Comparison of ENCODE assay signal across 9 mouse cellular contexts in the genomic region with DNA sequence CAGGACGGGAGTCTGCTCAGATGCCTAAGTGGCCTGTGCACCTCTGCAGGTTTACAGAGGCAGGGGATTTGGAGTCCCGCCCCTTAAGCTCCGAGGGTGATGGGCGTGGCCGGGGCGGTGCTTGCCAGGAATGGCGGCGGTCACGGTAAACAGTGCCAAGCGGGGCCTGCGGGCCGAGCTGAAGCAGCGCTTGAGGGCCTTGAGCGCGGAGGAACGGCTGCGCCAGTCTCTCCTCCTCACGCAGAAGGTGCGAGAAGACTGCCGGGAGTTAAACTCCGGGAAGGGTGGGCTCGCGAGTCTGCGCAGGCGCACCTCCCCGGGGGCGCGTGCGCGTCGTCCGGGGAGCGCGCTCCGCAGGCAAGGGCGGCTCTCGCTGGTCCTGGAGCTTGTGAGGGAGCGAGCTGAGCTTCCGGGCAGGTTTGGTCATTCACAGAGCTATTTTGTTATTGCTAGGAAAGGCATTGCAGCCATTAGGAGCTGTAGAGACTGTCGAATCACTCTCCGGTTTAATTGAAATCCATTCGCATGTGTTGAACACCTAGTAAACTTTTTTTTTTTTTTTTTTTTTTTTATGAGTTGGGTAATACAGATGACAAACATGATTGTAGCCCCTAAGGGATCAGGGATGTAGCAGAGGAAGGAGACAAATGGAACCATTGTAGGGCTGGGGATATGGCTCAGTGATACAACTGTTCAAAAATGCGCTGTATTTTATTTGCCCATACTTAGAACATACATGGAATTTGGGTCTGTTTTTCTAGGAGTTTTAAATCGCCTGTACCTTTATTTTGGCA. TPM values are rescaled to one million over a fixed set of nuclear protein-coding genes. Genes with fewer than 3 reads are reported as not detected.
DNase-seq lines count a peak whose midpoint lies in the region; ATAC-seq and TF ChIP-seq lines count a peak whose summit lies in the region.
"Not testable (repeated sequence)": the region's sequence is repeated elsewhere in the genome, so short reads cannot be mapped to it uniquely, and the experiment has no call there.
"Had no signal": no experiment of that assay in that cellular context is flagged by ENCODE, and none has a peak within 500 bp of the region (broad histone marks: within the 10 kb centered on the region; RNA-seq: fewer than 3 reads in every experiment).

No protein-coding gene starts in this region.

- peak overlapping the region; percentile 51 for H3K4me2 ChIP-seq in hindbrain, embryonic 13.5 days
- H3K4me2 ChIP-seq in lung, embryonic 15.5 days, result peak overlapping the region; percentile 45

- WGBS in hindbrain, embryonic 13.5 days, result 5% methylated on average over 12 of the region's 44 CpGs
- 8% methylated on average over 5 of the region's 44 CpGs for WGBS in lung, embryonic 15.5 days
- WGBS in olfactory bulb, adult 2 months, result 1% methylated on average over 24 of the region's 44 CpGs

- H3K27ac ChIP-seq in hindbrain, embryonic 13.5 days, result peak overlapping the region; percentile 77
- peak overlapping the region; percentile 77 for H3K27ac ChIP-seq in lung, embryonic 15.5 days
- H3K27ac ChIP-seq in olfactory bulb, adult 2 months (ENCODE audit: insufficient read depth, low read depth, low read length), result not testable (repeated sequence)

- DNase-seq in MN1 (ENCODE audit: low spot score), result peak; percentile 11
- DNase-seq in cerebellum, postnatal 25 days, result peak; percentile 92 to 95
- peak; percentile 85 for DNase-seq in gastrocnemius, adult 18-20 months (ENCODE audit: low spot score)
- peak; percentile 91 to 93 for DNase-seq in layer of hippocampus, postnatal 10 days (ENCODE audit: low spot score in 2 of 2)
- DNase-seq in thymus, postnatal 10 days (ENCODE audit: low spot score in 2 of 2), result peak; percentile 63 to 75

- peak; percentile 97 for ATAC-seq in hindbrain, embryonic 13.5 days (ENCODE audit: low FRiP score)
- peak; percentile 96 for ATAC-seq in lung, embryonic 15.5 days (ENCODE audit: borderline replicate concordance, extremely low read depth, low FRiP score, low TSS enrichment)

- H3K9ac ChIP-seq in hindbrain, embryonic 13.5 days, result peak overlapping the region; percentile 35; the same call in 1 of the 2 replicates
- 0 out of 2 replicates have a peak overlapping the region, but pooled peaks have one; percentile 22 for H3K9ac ChIP-seq in lung, embryonic 15.5 days

- not testable (repeated sequence) for TF ChIP-seq CTCF in olfactory bulb, adult 2 months (IDR thresholded peaks at IDR 0.05; ENCODE audit: insufficient read depth, low read depth, low read length)

- not testable (repeated sequence) for TF ChIP-seq POLR2A in olfactory bulb, adult 2 months (IDR thresholded peaks at IDR 0.05; ENCODE audit: insufficient read depth, low read depth, low read length)

- H3K9me3 ChIP-seq in hindbrain, embryonic 13.5 days; lung, embryonic 15.5 days: not testable (repeated sequence)

- H3K27me3 ChIP-seq in hindbrain, embryonic 13.5 days; lung, embryonic 15.5 days: not testable (repeated sequence)

- peak overlapping the region; percentile 34 for H3K4me3 ChIP-seq in hindbrain, embryonic 13.5 days
- H3K4me3 ChIP-seq in lung, embryonic 15.5 days, result peak overlapping the region; percentile 33
- peak overlapping the region; percentile 41 for H3K4me3 ChIP-seq in olfactory bulb, adult 2 months (ENCODE audit: insufficient read depth, low read depth, low read length)

- H3K36me3 ChIP-seq in hindbrain, embryonic 13.5 days; lung, embryonic 15.5 days: not testable (repeated sequence)

- not testable (repeated sequence) for H3K4me1 ChIP-seq in hindbrain, embryonic 13.5 days (replicated peaks); lung, embryonic 15.5 days; olfactory bulb, adult 2 months (ENCODE audit: control insufficient read depth, insufficient read depth, low read length)

RNA-seq across cellular contexts. Expression of gene Mthfs, which starts 0.8 kb away (rescaled TPM):
- total RNA-seq in gastrocnemius, adult 18-20 months (2021), result 10 to 100 TPM; 13.1 to 14.9 TPM
- 14.9 and 15.2 TPM in 2 replicates for polyA plus RNA-seq in hindbrain, embryonic 13.5 days (2015; fragmentation: Nextera tagmentation; extraction: Ambion mirVana)
- total RNA-seq in layer of hippocampus, postnatal 10 days (2021), result 10 to 100 TPM; 28.2 to 51.8 TPM
- 30.3 and 33.1 TPM in 2 replicates for polyA plus RNA-seq in lung, embryonic 15.5 days (2015; fragmentation: Nextera tagmentation; extraction: Ambion mirVana)
- not detected in 2 replicates for polyA plus RNA-seq in olfactory bulb, adult 2 months (2012; ENCODE audit: insufficient read depth, insufficient read length, low replicate concordance, missing spikeins)

RNA-seq across cellular contexts. Expression of gene Gm29094, which starts 12.1 kb away (rescaled TPM):
- total RNA-seq in gastrocnemius, adult 18-20 months (2021), result not detected
- polyA plus RNA-seq in hindbrain, embryonic 13.5 days (2015; fragmentation: Nextera tagmentation; extraction: Ambion mirVana), result not detected in 2 replicates
- not detected for total RNA-seq in layer of hippocampus, postnatal 10 days (2021)
- polyA plus RNA-seq in lung, embryonic 15.5 days (2015; fragmentation: Nextera tagmentation; extraction: Ambion mirVana), result 0.87 TPM in 1 of 2 replicates, not detected in the other
- polyA plus RNA-seq in olfactory bulb, adult 2 months (2012; ENCODE audit: insufficient read depth, insufficient read length, low replicate concordance, missing spikeins), result not detected in 2 replicates
- polyA plus RNA-seq: erythroblast, embryonic 14.5 days had no signal

RNA-seq across cellular contexts. Expression of gene Bcl2a1b, which starts 12.3 kb away (rescaled TPM):
- total RNA-seq in gastrocnemius, adult 18-20 months (2021), result not detected
- polyA plus RNA-seq in hindbrain, embryonic 13.5 days (2015; fragmentation: Nextera tagmentation; extraction: Ambion mirVana), result 1.2 and 1.8 TPM in 2 replicates
- total RNA-seq in layer of hippocampus, postnatal 10 days (2021), result under 1 TPM in 1 of 2 experiments, not detected in 1; 0.87 TPM
- polyA plus RNA-seq in lung, embryonic 15.5 days (2015; fragmentation: Nextera tagmentation; extraction: Ambion mirVana), result 5.3 and 7.0 TPM in 2 replicates
- polyA plus RNA-seq in olfactory bulb, adult 2 months (2012; ENCODE audit: insufficient read depth, insufficient read length, low replicate concordance, missing spikeins), result not detected in 2 replicates

Comparison
In these comparisons a context has a peak if more than half of its experiments do, and no peak if none do; other contexts are left out.
1. DNase-seq: peak in every context shown above with its lines; median percentile 94 in cerebellum, postnatal 25 days; 92 in layer of hippocampus, postnatal 10 days; 85 in gastrocnemius, adult 18-20 months; 69 in thymus, postnatal 10 days; 11 in MN1.
2. RNA of gene Mthfs, which starts 0.8 kb away (polyA plus RNA-seq): 30.3 to 33.1 TPM in lung, embryonic 15.5 days and 14.9 to 15.2 TPM in hindbrain, embryonic 13.5 days; not detected in olfactory bulb, adult 2 months; every median in the first group is over 10 times any median in the second.
3. Peak in every context shown above with its lines, with median percentiles within 50 percentile points of each other: H3K4me3 ChIP-seq.